Mouse (Mus musculus): ENCODE data around the gene Camk2b. TPM values are rescaled to one million over a fixed set of nuclear protein-coding genes. Genes with fewer than 3 reads are reported as not detected.

The Camk2b gene
- polyA plus RNA-seq, 1 experiment, result 183 TPM

DNA sequence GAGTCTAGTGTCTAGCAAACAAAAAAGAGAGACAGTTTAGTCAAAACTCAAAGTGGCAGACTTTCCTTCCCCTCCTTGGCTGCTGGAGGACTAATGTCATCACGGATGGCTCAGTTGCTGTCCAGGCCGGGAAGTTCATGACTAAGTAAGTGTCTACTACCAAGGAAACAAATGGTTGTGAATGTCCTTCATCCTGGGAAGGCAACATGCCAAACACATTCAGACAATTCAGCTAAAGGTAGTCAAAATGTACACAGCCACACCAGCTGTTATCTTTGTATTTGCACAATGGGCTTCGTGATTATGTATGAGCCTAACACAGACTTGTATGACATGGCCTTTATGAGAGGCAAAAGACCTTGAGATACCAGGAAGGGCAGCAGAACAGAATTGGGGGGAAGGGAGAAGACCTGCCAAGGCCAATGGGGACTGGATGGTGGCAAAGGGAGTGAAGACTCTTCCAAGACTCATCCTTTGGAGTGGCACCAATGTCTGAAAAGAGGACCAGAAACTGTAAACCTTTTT lies 139.4 kb downstream of the Camk2b start:
- no peak overlapping the region for H3K27ac ChIP-seq (ENCODE audit: insufficient read depth, low read depth, low read length)
- H3K4me1 ChIP-seq (ENCODE audit: control insufficient read depth, insufficient read depth, low read length), result no peaks in the 10 kb centered on the region
- TF ChIP-seq POLR2A (IDR thresholded peaks at IDR 0.05; ENCODE audit: insufficient read depth, low read depth, low read length) (no peak), CTCF (IDR thresholded peaks at IDR 0.05; ENCODE audit: insufficient read depth, low read depth, low read length) (no peak)
- WGBS, result 85% methylated on average over 3 of the region's 3 CpGs
- no peak overlapping the region for H3K4me3 ChIP-seq (ENCODE audit: insufficient read depth, low read depth, low read length)

DNA sequence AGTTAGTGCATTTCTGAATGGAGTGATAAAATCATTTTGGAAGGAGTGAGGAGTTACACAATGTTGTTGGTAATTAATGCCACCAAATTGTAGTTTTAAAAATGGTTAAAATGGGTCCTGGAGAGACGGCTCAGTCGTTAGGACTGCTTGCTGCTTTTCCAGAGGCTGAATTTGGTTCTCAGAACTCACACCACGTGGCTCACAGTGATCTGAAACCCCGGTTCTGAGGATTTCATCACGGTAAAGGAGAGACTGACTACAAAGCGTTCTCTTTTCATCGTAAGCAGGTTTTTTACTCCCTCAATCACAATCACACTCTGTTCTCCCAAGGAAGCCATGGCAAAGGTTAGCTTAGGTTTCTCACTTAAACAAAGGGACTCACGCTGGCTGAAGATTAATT lies 141.5 kb downstream of the Camk2b start:
- TF ChIP-seq CTCF (IDR thresholded peaks at IDR 0.05; ENCODE audit: insufficient read depth, low read depth, low read length) (no peak), POLR2A (IDR thresholded peaks at IDR 0.05; ENCODE audit: insufficient read depth, low read depth, low read length) (no peak)
- no peaks in the 10 kb centered on the region for H3K4me1 ChIP-seq (ENCODE audit: control insufficient read depth, insufficient read depth, low read length)
- no peak overlapping the region for H3K27ac ChIP-seq (ENCODE audit: insufficient read depth, low read depth, low read length)
- 31% methylated on average over 8 of the region's 8 CpGs for WGBS
- no peak overlapping the region for H3K4me3 ChIP-seq (ENCODE audit: insufficient read depth, low read depth, low read length)

DNA sequence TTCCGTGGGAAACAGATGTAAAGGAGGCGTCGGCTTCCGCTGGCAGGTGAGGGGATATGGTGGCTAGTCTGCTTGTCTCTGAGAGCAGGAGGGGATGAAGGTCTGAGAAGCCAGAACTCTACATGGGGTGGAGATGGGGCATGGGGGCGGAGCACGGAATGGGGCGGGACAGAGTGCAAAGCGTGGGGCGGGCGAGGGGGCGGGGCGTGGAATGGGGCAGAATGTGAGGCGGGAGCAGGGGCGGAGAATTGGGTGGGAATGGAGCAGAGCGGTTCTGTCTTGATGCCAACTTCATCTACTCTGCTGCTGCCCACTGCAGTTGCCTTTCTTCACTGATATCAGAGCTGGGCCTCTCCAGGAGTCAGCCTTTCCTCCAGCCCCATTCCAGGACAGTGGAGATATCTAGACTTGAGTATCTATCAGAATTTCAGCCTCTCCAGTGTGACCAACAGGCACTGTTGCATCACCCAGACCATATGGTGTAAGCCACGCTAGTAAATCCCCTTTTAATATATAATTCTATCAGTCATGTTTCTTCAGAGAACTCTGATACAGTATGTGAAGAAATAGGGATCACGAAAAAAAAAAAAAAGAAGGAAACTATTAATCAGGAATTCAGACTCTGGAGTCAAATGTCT lies 145.7 kb downstream of the Camk2b start:
- WGBS, result 41% methylated on average over 17 of the region's 17 CpGs
- TF ChIP-seq POLR2A (IDR thresholded peaks at IDR 0.05; ENCODE audit: insufficient read depth, low read depth, low read length) (no peak), CTCF (IDR thresholded peaks at IDR 0.05; ENCODE audit: insufficient read depth, low read depth, low read length) (no peak)
- no peak overlapping the region for H3K27ac ChIP-seq (ENCODE audit: insufficient read depth, low read depth, low read length)
- no peak overlapping the region for H3K4me3 ChIP-seq (ENCODE audit: insufficient read depth, low read depth, low read length)
- H3K4me1 ChIP-seq (ENCODE audit: control insufficient read depth, insufficient read depth, low read length), result no peaks in the 10 kb centered on the region

Other genes with a start within 250 kb of the Camk2b start
- gene Polm, start 228.3 kb downstream of the Camk2b start, polyA plus RNA-seq (2012; ENCODE audit: insufficient read depth, insufficient read length, low replicate concordance, missing spikeins), result not detected in 2 replicates
- gene Aebp1, start 204.4 kb downstream of the Camk2b start, polyA plus RNA-seq (2012; ENCODE audit: insufficient read depth, insufficient read length, low replicate concordance, missing spikeins), result not detected in 2 replicates
- not detected in 2 replicates for gene Pold2, start 188.1 kb downstream of the Camk2b start, polyA plus RNA-seq (2012; ENCODE audit: insufficient read depth, insufficient read length, low replicate concordance, missing spikeins)
- not detected in 2 replicates for gene Myl7, start 167.6 kb downstream of the Camk2b start, polyA plus RNA-seq (2012; ENCODE audit: insufficient read depth, insufficient read length, low replicate concordance, missing spikeins)
- gene Gck, start 116.3 kb downstream of the Camk2b start, polyA plus RNA-seq (2012; ENCODE audit: insufficient read depth, insufficient read length, low replicate concordance, missing spikeins), result not detected in 2 replicates
- not detected in 2 replicates for gene Ykt6, start 110.7 kb downstream of the Camk2b start, polyA plus RNA-seq (2012; ENCODE audit: insufficient read depth, insufficient read length, low replicate concordance, missing spikeins)
- not detected in 2 replicates for gene A730071L15Rik, start 133.7 kb upstream of the Camk2b start, polyA plus RNA-seq (2012; ENCODE audit: insufficient read depth, insufficient read length, low replicate concordance, missing spikeins)
- gene Nudcd3, start 134.1 kb upstream of the Camk2b start, polyA plus RNA-seq (2012; ENCODE audit: insufficient read depth, insufficient read length, low replicate concordance, missing spikeins), result not detected in 2 replicates
- gene Npc1l1, start 163.8 kb upstream of the Camk2b start, polyA plus RNA-seq (2012; ENCODE audit: insufficient read depth, insufficient read length, low replicate concordance, missing spikeins), result not detected in 2 replicates
- gene Ddx56, start 201.4 kb upstream of the Camk2b start, polyA plus RNA-seq (2012; ENCODE audit: insufficient read depth, insufficient read length, low replicate concordance, missing spikeins), result not detected in 2 replicates
- not detected in 2 replicates for gene Tmed4, start 208.5 kb upstream of the Camk2b start, polyA plus RNA-seq (2012; ENCODE audit: insufficient read depth, insufficient read length, low replicate concordance, missing spikeins)
- 123 and 426 TPM in 2 replicates for gene Ogdh, start 225.3 kb upstream of the Camk2b start, polyA plus RNA-seq (2012; ENCODE audit: insufficient read depth, insufficient read length, low replicate concordance, missing spikeins)